20 mouse cellular contexts compared by ENCODE assay signal in the genomic region with DNA sequence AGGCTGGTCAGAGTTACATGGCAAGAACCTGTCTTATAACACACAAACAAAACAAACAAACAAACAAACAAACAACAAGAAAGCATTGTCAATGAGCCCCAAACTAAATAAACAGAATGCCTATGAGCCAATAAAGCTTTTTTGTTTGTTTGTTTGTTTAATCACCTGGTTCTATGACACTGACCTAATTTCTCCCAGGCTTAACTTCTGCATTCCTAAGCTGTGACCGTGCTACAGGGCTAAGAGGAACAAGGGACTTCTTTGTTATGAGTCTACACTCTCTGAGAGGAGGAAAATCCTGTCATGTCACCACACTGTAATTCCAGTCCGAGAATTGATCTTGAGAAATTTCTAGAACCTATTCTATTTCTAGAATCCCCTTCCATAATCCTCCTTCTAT. TPM values are rescaled to one million over a fixed set of nuclear protein-coding genes. Genes with fewer than 3 reads are reported as not detected.
DNase-seq lines count a peak whose midpoint lies in the region; ATAC-seq lines count a peak whose summit lies in the region.
"Had no signal": no experiment of that assay in that cellular context is flagged by ENCODE, and none has a peak within 500 bp of the region (broad histone marks: within the 10 kb centered on the region; RNA-seq: fewer than 3 reads in every experiment).

No protein-coding gene starts in this region.

- H3K9me3 ChIP-seq in hindbrain, embryonic 10.5 days = no peaks in the 10 kb centered on the region
- H3K9me3 ChIP-seq in hindbrain, embryonic 14.5 days (ENCODE audit: control insufficient read depth, low read length) = no peaks in the 10 kb centered on the region
- H3K9me3 ChIP-seq in embryonic facial prominence, embryonic 14.5 days (ENCODE audit: control insufficient read depth, low read length) = no peaks in the 10 kb centered on the region
- H3K9me3 ChIP-seq: hindbrain, embryonic 12.5 days; kidney, embryonic 15.5 days; limb, embryonic 15.5 days; liver, embryonic 15.5 days; midbrain, embryonic 10.5 days had no signal

- H3K4me1 ChIP-seq in hindbrain, embryonic 10.5 days (replicated peaks) = peaks cover 29% of the 10 kb centered on the region
- 0 out of 2 replicates have a peak, but pooled peaks cover 4% of the 10 kb centered on the region for H3K4me1 ChIP-seq in hindbrain, embryonic 14.5 days (replicated peaks; ENCODE audit: control insufficient read depth, insufficient read depth, low read length)
- peaks cover 35% of the 10 kb centered on the region for H3K4me1 ChIP-seq in embryonic facial prominence, embryonic 14.5 days (ENCODE audit: control insufficient read depth, insufficient read depth, low read length)
- H3K4me1 ChIP-seq: liver, embryonic 15.5 days had no signal

- WGBS in hindbrain, embryonic 10.5 days = 63% methylated on average over 2 of the region's 2 CpGs
- WGBS in hindbrain, embryonic 14.5 days = 70% methylated on average over 2 of the region's 2 CpGs
- 25% methylated on average over 2 of the region's 2 CpGs for WGBS in embryonic facial prominence, embryonic 14.5 days

- no peak for DNase-seq in hindbrain, embryonic 10.5 days (ENCODE audit: low spot score)
- no peak for DNase-seq in hindbrain, embryonic 14.5 days (ENCODE audit: low spot score)
- peak; percentile 90 for DNase-seq in Muller cell, postnatal 12 days (ENCODE audit: inconsistent ontology term)
- DNase-seq in embryonic facial prominence, embryonic 14.5 days (ENCODE audit: low spot score) = no peak
- peak; percentile 82 for DNase-seq in retina, postnatal 1 day
- DNase-seq in layer of hippocampus, adult 11-12 months (ENCODE audit: low spot score) = no peak
- DNase-seq in right cerebral cortex, adult 2 months (ENCODE audit: low spot score in 2 of 2) = no peak
- DNase-seq: cerebellum, adult 11 months; cerebellum, adult 9-11 months; gastrocnemius, postnatal 25 days; kidney, adult 11 months; kidney, postnatal 4 days; thymus, postnatal 25 days had no signal

- peak overlapping the region; percentile 29 for H3K27ac ChIP-seq in hindbrain, embryonic 10.5 days
- no peak overlapping the region for H3K27ac ChIP-seq in hindbrain, embryonic 14.5 days
- H3K27ac ChIP-seq in embryonic facial prominence, embryonic 14.5 days (replicated peaks; ENCODE audit: low read depth, low read length) = no peak overlapping the region
- H3K27ac ChIP-seq: hindbrain, embryonic 12.5 days; kidney, embryonic 15.5 days; limb, embryonic 15.5 days; liver, embryonic 15.5 days; macrophage had no signal

- no peak overlapping the region for H3K4me3 ChIP-seq in hindbrain, embryonic 10.5 days
- no peak overlapping the region for H3K4me3 ChIP-seq in hindbrain, embryonic 14.5 days (replicated peaks; ENCODE audit: low read length)
- H3K4me3 ChIP-seq in embryonic facial prominence, embryonic 14.5 days (ENCODE audit: low read depth, low read length) = no peak overlapping the region
- H3K4me3 ChIP-seq: hindbrain, embryonic 12.5 days; kidney, embryonic 15.5 days; limb, embryonic 15.5 days; liver, embryonic 15.5 days; midbrain, embryonic 10.5 days had no signal

- no peak for ATAC-seq in hindbrain, embryonic 14.5 days (ENCODE audit: low FRiP score)
- ATAC-seq in embryonic facial prominence, embryonic 14.5 days (ENCODE audit: low read depth) = peak; percentile 54; the same call in 1 of the 2 replicates
- ATAC-seq: midbrain, embryonic 16.5 days had no signal

- H3K9ac ChIP-seq in hindbrain, embryonic 14.5 days = no peak overlapping the region
- no peak overlapping the region for H3K9ac ChIP-seq in embryonic facial prominence, embryonic 14.5 days (ENCODE audit: low read depth, low read length)
- H3K9ac ChIP-seq: hindbrain, embryonic 12.5 days; kidney, embryonic 15.5 days; limb, embryonic 15.5 days; liver, embryonic 15.5 days had no signal

- no peak overlapping the region for H3K4me2 ChIP-seq in hindbrain, embryonic 14.5 days (replicated peaks)
- no peak overlapping the region for H3K4me2 ChIP-seq in embryonic facial prominence, embryonic 14.5 days (ENCODE audit: low read depth, low read length)
- H3K4me2 ChIP-seq: hindbrain, embryonic 12.5 days; kidney, embryonic 15.5 days; limb, embryonic 15.5 days; liver, embryonic 15.5 days had no signal

- no peaks in the 10 kb centered on the region for H3K27me3 ChIP-seq in hindbrain, embryonic 10.5 days (ENCODE audit: insufficient read depth, poor library complexity, severe bottlenecking)
- no peaks in the 10 kb centered on the region for H3K27me3 ChIP-seq in hindbrain, embryonic 14.5 days (ENCODE audit: control insufficient read depth, insufficient read depth, low read length)
- no peaks in the 10 kb centered on the region for H3K27me3 ChIP-seq in embryonic facial prominence, embryonic 14.5 days (replicated peaks; ENCODE audit: control insufficient read depth, insufficient read depth, low read length)
- H3K27me3 ChIP-seq: hindbrain, embryonic 12.5 days; kidney, embryonic 15.5 days; limb, embryonic 15.5 days; liver, embryonic 15.5 days had no signal

- no peaks in the 10 kb centered on the region for H3K36me3 ChIP-seq in hindbrain, embryonic 10.5 days
- no peaks in the 10 kb centered on the region for H3K36me3 ChIP-seq in hindbrain, embryonic 14.5 days (replicated peaks; ENCODE audit: control insufficient read depth, insufficient read depth)
- no peaks in the 10 kb centered on the region for H3K36me3 ChIP-seq in embryonic facial prominence, embryonic 14.5 days (ENCODE audit: control insufficient read depth, insufficient read depth, low read length)
- H3K36me3 ChIP-seq: hindbrain, embryonic 12.5 days; kidney, embryonic 15.5 days; limb, embryonic 15.5 days; liver, embryonic 15.5 days; midbrain, embryonic 10.5 days had no signal

RNA-seq across cellular contexts. Expression of a gene that starts 29.2 kb away (rescaled TPM):
- 32.8 and 35.4 TPM in 2 replicates for polyA plus RNA-seq in hindbrain, embryonic 10.5 days (2016; fragmentation: Nextera tagmentation; extraction: Ambion mirVana)
- polyA plus RNA-seq in hindbrain, embryonic 14.5 days (2014; fragmentation: Nextera tagmentation; extraction: Ambion mirVana) = 10.7 and 12.2 TPM in 2 replicates
- polyA plus RNA-seq in embryonic facial prominence, embryonic 14.5 days (2014; fragmentation: Nextera tagmentation; extraction: Ambion mirVana) = 49.2 and 59.2 TPM in 2 replicates

Comparison
In these comparisons a context has a peak if more than half of its experiments do, and no peak if none do; other contexts are left out.
1. DNase-seq: peak in Muller cell, postnatal 12 days (single experiment) and retina, postnatal 1 day (single experiment); none in hindbrain, embryonic 10.5 days (single experiment), hindbrain, embryonic 14.5 days (single experiment), embryonic facial prominence, embryonic 14.5 days (single experiment), layer of hippocampus, adult 11-12 months (single experiment) and right cerebral cortex, adult 2 months (0 of 2).